Mouse (Mus musculus) Patski (cell line): ENCODE results near the gene Exosc7. TPM values are rescaled to one million over a fixed set of nuclear protein-coding genes. Genes with fewer than 3 reads are reported as not detected.

ENCODE experiments used
- ATAC-seq: fragments of 100-300 bp; one replicate; pipeline ENCODE4 v1.8.0; 2021
- CTCF ChIA-PET: fragments of 350-600 bp; sonication (Branson Sonifier 250); formaldehyde crosslinking; loops from one replicate; lab custom pipeline; 2022; ENCODE audit warnings: inconsistent platforms; lab: Charles Lee
- POLR2A ChIA-PET: fragments of 350-600 bp; sonication (Branson Sonifier 250); formaldehyde crosslinking; loops from one replicate; lab custom pipeline; 2022; ENCODE audit warnings: antibody characterized with exemption, inconsistent platforms; lab: Charles Lee
- DNase-seq: peaks from one replicate; pipeline ENCODE4 v3.0.0-alpha.2; 2011; ENCODE audit warnings: low read depth, low spot score
- H3K27me3 ChIP-seq: fragments of 371-371 bp; one replicate; pipeline ENCODE4 v1.5.1; 2021
- CTCF ChIP-seq: fragments of 100-300 bp; IDR thresholded peaks from one replicate; pipeline ENCODE4 v1.5.1; 2021
- in situ Hi-C: fragments of 300-500 bp; cut with MboI; formaldehyde crosslinking; loops from 3 replicates; pipeline ENCODE4 v1.11.1; 2018; ENCODE audit warnings: low pct_unique_long_range_greater_than_20kb, mixed read lengths
- polyA plus RNA-seq: library from polyadenylated mRNA; unstranded; gene quantifications from one replicate; pipeline ENCODE4 v1.2.3, GENCODE M21; 2021

Gene Exosc7
- polyA plus RNA-seq, 1 experiment from 2014 or later: 53.2 TPM

GRCm38 (mm10) chr9:123156910-123157361, 43.9 kb downstream of the Exosc7 start:
- DNase-seq (no peak), ATAC-seq (no peak)
- POLR2A ChIA-PET: no interaction called here
- in situ Hi-C loops: loop anchor here (10.0 kb wide), 1 partner anchor 208 kb away; the partner anchor contains the start of gene Lars2
- no peak for TF ChIP-seq CTCF
- CTCF ChIA-PET: interaction anchor here (3.6 kb wide), 1 partner anchor 96 kb away, joined by 23 read pairs; no protein-coding TSS in a partner anchor
- H3K27me3 ChIP-seq: no peaks in the 10 kb centered on the region

DNA sequence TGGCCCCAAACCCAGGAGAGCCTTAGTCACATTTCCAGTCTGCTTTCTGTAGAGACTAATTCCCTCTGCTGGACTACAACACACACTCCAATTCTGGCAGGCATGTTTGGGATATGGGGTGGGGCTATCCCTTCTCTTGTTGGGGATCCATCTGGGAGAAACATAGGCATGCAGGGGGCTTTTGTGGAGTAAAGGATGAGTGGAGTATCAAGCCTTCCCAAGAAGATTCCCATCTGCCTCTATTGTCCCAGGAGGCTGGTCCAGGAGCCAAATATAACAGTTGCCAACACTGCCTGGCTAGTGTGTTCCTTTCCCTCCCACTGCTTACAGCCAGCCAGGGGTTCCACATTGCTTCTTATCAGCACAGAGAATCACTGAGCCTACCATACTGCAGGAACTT, 44.7 kb downstream of the Exosc7 start:
- DNase-seq (no peak), ATAC-seq (no peak)
- POLR2A ChIA-PET: no interaction called here
- H3K27me3 ChIP-seq: no peaks in the 10 kb centered on the region
- in situ Hi-C loops: loop anchor here (10.0 kb wide), 1 partner anchor 207 kb away; the partner anchor contains the start of gene Lars2
- no peak for TF ChIP-seq CTCF
- CTCF ChIA-PET: interaction anchor here (0.6 to 2.8 kb wide), 3 partner anchors 11 to 97 kb away, joined by 4 to 90 read pairs (median 14); no protein-coding TSS in a partner anchor

DNA sequence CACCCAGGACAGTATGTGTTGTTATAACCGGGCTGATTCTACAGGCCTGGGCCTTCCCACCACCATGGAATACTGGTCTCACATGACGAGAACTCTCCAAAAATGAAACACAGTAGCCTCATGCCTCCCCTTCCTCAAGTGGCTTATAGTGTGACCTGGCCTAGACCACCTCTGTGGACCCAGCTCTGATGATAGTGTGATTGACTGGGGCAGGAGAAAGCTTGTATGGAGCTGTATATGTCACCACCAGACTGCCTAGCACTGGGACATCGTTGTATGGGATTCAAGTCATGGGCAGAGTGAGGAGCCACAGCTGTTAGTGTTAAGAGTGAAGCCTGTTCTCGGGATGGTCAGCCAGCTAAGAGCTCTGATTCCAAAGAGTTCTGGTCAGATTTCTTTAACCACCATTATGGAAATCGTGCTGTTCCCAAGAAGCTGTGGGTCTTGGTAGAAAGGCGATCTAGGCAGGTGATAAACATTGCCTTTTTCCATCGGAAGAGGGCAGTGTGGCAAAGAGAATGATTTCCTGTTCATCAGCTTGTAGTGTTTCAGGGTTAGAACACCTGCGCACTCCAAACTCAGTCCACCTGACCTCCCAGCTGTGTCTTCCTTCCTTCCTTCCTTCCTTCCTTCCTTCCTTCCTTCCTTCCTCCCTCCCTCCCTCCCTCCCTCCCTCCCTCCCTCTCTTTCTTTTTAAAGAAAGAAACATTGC, 45.3 kb downstream of the Exosc7 start:
- ATAC-seq: no peak
- TF ChIP-seq CTCF: peak; percentile 63
- ChIA-PET POLR2A (no interaction called here), CTCF (interaction anchor here (0.6 to 2.8 kb wide), 6 partner anchors 10 to 378 kb away, joined by 3 to 90 read pairs (median 4); no protein-coding TSS in a partner anchor)
- in situ Hi-C loops: loop anchor here (10.0 kb wide), 1 partner anchor 207 kb away; the partner anchor contains the start of gene Lars2
- no peak for DNase-seq
- H3K27me3 ChIP-seq: no peaks in the 10 kb centered on the region

DNA sequence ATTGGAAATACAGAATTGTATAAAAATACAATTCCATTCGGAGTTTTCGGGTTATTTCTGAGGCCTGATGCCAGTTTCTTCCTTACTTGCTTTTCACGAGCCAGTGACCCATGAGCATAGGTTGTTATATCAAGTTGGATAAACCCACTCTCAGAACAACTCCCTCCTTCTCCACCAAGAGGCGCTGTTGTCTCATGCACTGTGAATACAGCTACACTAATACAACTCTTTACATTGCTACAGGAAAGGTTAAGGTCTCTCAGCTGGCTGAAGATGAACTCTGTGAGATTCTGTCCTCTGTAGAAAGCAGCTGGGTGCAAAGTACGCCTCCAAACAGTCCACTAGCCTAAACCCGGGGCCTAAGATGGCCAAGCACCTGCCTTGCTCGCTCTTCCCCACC, 46.3 kb downstream of the Exosc7 start:
- CTCF ChIA-PET: interaction anchor here (1.0 to 2.8 kb wide), 19 partner anchors 10 to 377 kb away, joined by 3 to 90 read pairs (median 3); partner anchors contain the start of gene Tmem158
- peak; percentile 41 for DNase-seq
- ATAC-seq: no peak
- peak; percentile 80 for TF ChIP-seq CTCF
- in situ Hi-C loops: loop anchor here (10.0 kb wide), 1 partner anchor 205 kb away; the partner anchor contains the start of gene Lars2
- POLR2A ChIA-PET: interaction anchor here (1.6 kb wide), 1 partner anchor 94 kb away, joined by 7 read pairs; no protein-coding TSS in a partner anchor
- H3K27me3 ChIP-seq: no peaks in the 10 kb centered on the region

DNA sequence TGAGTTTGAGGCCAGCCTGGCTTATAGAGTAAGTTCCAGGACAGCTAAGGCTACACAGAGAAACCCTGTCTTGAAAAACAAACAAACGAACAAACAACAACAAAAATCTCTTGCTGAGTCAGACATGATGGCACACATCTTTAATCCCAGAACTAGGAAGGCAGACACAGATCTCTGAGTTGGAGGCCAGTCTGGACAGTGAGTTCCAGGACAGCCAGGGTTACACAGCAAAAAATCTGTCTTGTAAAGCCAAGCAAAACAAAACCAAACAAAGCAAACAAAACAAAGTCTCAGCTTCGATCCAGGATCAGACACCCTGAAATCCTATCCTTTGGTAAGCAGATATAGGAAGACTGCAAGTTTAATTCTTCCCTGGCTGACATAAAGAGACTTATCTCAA, 48.8 kb downstream of the Exosc7 start:
- in situ Hi-C loops: loop anchor here (5.0 kb wide), 2 partner anchors 91 to 281 kb away; no protein-coding TSS in a partner anchor
- ChIA-PET POLR2A (interaction anchor here (0.8 kb wide), 1 partner anchor 90 kb away, joined by 3 read pairs; no protein-coding TSS in a partner anchor), CTCF (interaction anchor here (1.6 kb wide), 1 partner anchor 91 kb away, joined by 14 read pairs; no protein-coding TSS in a partner anchor)
- DNase-seq (no peak), ATAC-seq (no peak)
- TF ChIP-seq CTCF: no peak
- H3K27me3 ChIP-seq: no peaks in the 10 kb centered on the region

- in situ Hi-C loops: loop anchor here (5.0 kb wide), 2 partner anchors 89 to 279 kb away; no protein-coding TSS in a partner anchor
- DNase-seq: no peak
- no peak for TF ChIP-seq CTCF
- CTCF ChIA-PET: interaction anchor here (1.2 to 1.5 kb wide), 2 partner anchors 9 to 89 kb away, joined by 5 to 12 read pairs; no protein-coding TSS in a partner anchor
- no peak for ATAC-seq
- POLR2A ChIA-PET: interaction anchor here (1.2 kb wide), 1 partner anchor 312 kb away, joined by 3 read pairs; no protein-coding TSS in a partner anchor
- no peaks in the 10 kb centered on the region for H3K27me3 ChIP-seq
These were observed 50.1 kb downstream of the Exosc7 start for GRCm38 (mm10) chr9:123162985-123163694.

GRCm38 (mm10) chr9:123165781-123166443, 52.9 kb downstream of the Exosc7 start:
- no peak for TF ChIP-seq CTCF
- no peak for ATAC-seq
- no peak for DNase-seq
- H3K27me3 ChIP-seq: no peaks in the 10 kb centered on the region
- CTCF ChIA-PET: interaction anchor here (0.9 to 1.8 kb wide), 4 partner anchors 11 to 87 kb away, joined by 3 to 5 read pairs (median 4); no protein-coding TSS in a partner anchor
- in situ Hi-C loops: no loop called here
- POLR2A ChIA-PET: interaction anchor here (0.6 to 0.9 kb wide), 2 partner anchors 79 to 272 kb away, joined by 3 to 4 read pairs; no protein-coding TSS in a partner anchor

DNA sequence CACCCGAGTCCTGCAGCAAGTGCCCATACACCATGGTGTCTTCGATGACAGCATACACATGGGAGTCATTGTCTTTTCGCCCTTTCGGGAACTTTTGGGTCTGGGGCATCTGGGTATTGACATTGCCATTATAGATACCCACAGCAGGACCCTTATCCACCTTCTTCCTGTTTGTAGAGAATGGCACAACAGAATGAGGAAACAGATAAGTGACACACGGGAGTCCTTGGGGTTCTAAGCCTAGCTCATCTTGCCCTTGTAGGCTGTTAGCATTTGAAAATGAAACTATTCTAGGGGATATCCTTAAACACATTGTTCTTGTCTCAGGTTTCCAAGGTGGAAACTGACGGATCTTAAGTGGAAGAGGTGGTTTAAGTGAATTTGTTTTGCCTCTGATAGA, 60.7 kb downstream of the Exosc7 start:
- POLR2A ChIA-PET: no interaction called here
- no peak for ATAC-seq
- in situ Hi-C loops: no loop called here
- no peaks in the 10 kb centered on the region for H3K27me3 ChIP-seq
- DNase-seq: no peak
- no peak for TF ChIP-seq CTCF
- CTCF ChIA-PET: interaction anchor here (0.8 to 2.1 kb wide), 3 partner anchors 10 to 70 kb away, joined by 3 to 5 read pairs (median 3); no protein-coding TSS in a partner anchor

- CTCF ChIA-PET: interaction anchor here (1.2 kb wide), 1 partner anchor 70 kb away, joined by 3 read pairs; no protein-coding TSS in a partner anchor
- POLR2A ChIA-PET: interaction anchor here (0.5 kb wide), 1 partner anchor 316 kb away, joined by 4 read pairs; no protein-coding TSS in a partner anchor
- no peaks in the 10 kb centered on the region for H3K27me3 ChIP-seq
- in situ Hi-C loops: no loop called here
- TF ChIP-seq CTCF: no peak
- no peak for ATAC-seq
- no peak for DNase-seq
These were observed 61.3 kb downstream of the Exosc7 start for GRCm38 (mm10) chr9:123174356-123174755.
